Mouse (Mus musculus): ENCODE measurements around the gene Mill1. TPM values are rescaled to one million over a fixed set of nuclear protein-coding genes. Genes with fewer than 3 reads are reported as not detected.
"Not testable (repeated sequence)": the region's sequence is repeated elsewhere in the genome, so short reads cannot be mapped to it uniquely, and the experiment has no call there.

Mill1 gene
- polyA plus RNA-seq (2011; ENCODE audit: insufficient read depth, insufficient read length, low read depth, missing spikeins), result not detected in 2 replicates

- Histone ChIP-seq H3K9me3 (replicated peaks; ENCODE audit: control insufficient read depth, insufficient read depth, low read length, poor library complexity, severe bottlenecking) (no peaks in the 10 kb centered on the region), H3K9ac (ENCODE audit: low read depth, poor library complexity, severe bottlenecking) (no peak within 1 kb of the TSS), H3K4me3 (ENCODE audit: low read depth, low read length) (no peak within 1 kb of the TSS), H3K27ac (ENCODE audit: insufficient read depth, low read length) (no peak within 1 kb of the TSS), H3K27me3 (ENCODE audit: control insufficient read depth, insufficient read depth, low read length, poor library complexity, severe bottlenecking) (no peaks in the 10 kb centered on the region), H3K4me1 (ENCODE audit: control insufficient read depth, insufficient read depth, low read length) (no peaks in the 10 kb centered on the region), H3K36me3 (ENCODE audit: control insufficient read depth, insufficient read depth, low read length, poor library complexity, severe bottlenecking) (no peaks in the 10 kb centered on the region)
- TF ChIP-seq POLR2A (IDR thresholded peaks at IDR 0.05; ENCODE audit: insufficient read depth, low read length), result no peak
- no peak for TF ChIP-seq EP300 (IDR thresholded peaks at IDR 0.05; ENCODE audit: insufficient read depth, low read depth, low read length)
- no peak for TF ChIP-seq CTCF (IDR thresholded peaks at IDR 0.05; ENCODE audit: low read depth, low read length)
Observed at GRCm38 (mm10) chr7:18245047-18245446, at the start of gene Mill1. Mill1 (plus strand) TSS chr7:18245347.

- Histone ChIP-seq H3K36me3 (ENCODE audit: control insufficient read depth, insufficient read depth, low read length, poor library complexity, severe bottlenecking) (no peaks in the 10 kb centered on the region), H3K4me3 (ENCODE audit: low read depth, low read length) (no peak overlapping the region), H3K9ac (ENCODE audit: low read depth, poor library complexity, severe bottlenecking) (no peak overlapping the region), H3K27ac (ENCODE audit: insufficient read depth, low read length) (no peak overlapping the region), H3K27me3 (ENCODE audit: control insufficient read depth, insufficient read depth, low read length, poor library complexity, severe bottlenecking) (no peaks in the 10 kb centered on the region), H3K9me3 (replicated peaks; ENCODE audit: control insufficient read depth, insufficient read depth, low read length, poor library complexity, severe bottlenecking) (no peaks in the 10 kb centered on the region), H3K4me1 (ENCODE audit: control insufficient read depth, insufficient read depth, low read length) (no peaks in the 10 kb centered on the region)
- peak; percentile 14 for TF ChIP-seq CTCF (IDR thresholded peaks at IDR 0.05; ENCODE audit: low read depth, low read length)
- TF ChIP-seq EP300 (IDR thresholded peaks at IDR 0.05; ENCODE audit: insufficient read depth, low read depth, low read length), result no peak
- TF ChIP-seq POLR2A (IDR thresholded peaks at IDR 0.05; ENCODE audit: insufficient read depth, low read length), result no peak
Observed at GRCm38 (mm10) chr7:18210938-18211337, 34.2 kb upstream of the Mill1 start.

- Histone ChIP-seq H3K27ac (ENCODE audit: insufficient read depth, low read length) (no peak overlapping the region), H3K36me3 (ENCODE audit: control insufficient read depth, insufficient read depth, low read length, poor library complexity, severe bottlenecking) (no peaks in the 10 kb centered on the region), H3K4me1 (ENCODE audit: control insufficient read depth, insufficient read depth, low read length) (no peaks in the 10 kb centered on the region), H3K4me3 (ENCODE audit: low read depth, low read length) (no peak overlapping the region), H3K9me3 (replicated peaks; ENCODE audit: control insufficient read depth, insufficient read depth, low read length, poor library complexity, severe bottlenecking) (no peaks in the 10 kb centered on the region), H3K27me3 (ENCODE audit: control insufficient read depth, insufficient read depth, low read length, poor library complexity, severe bottlenecking) (no peaks in the 10 kb centered on the region), H3K9ac (ENCODE audit: low read depth, poor library complexity, severe bottlenecking) (no peak overlapping the region)
- TF ChIP-seq EP300 (IDR thresholded peaks at IDR 0.05; ENCODE audit: insufficient read depth, low read depth, low read length) (no peak), POLR2A (IDR thresholded peaks at IDR 0.05; ENCODE audit: insufficient read depth, low read length) (no peak), CTCF (IDR thresholded peaks at IDR 0.05; ENCODE audit: low read depth, low read length) (no peak)
Observed at GRCm38 (mm10) chr7:18214699-18215098, 30.4 kb upstream of the Mill1 start.

GRCm38 (mm10) chr7:18238561-18238960 is 6.6 kb upstream of the Mill1 start:
- Histone ChIP-seq H3K27ac (ENCODE audit: insufficient read depth, low read length) (no peak overlapping the region), H3K9me3 (replicated peaks; ENCODE audit: control insufficient read depth, insufficient read depth, low read length, poor library complexity, severe bottlenecking) (no peaks in the 10 kb centered on the region), H3K9ac (ENCODE audit: low read depth, poor library complexity, severe bottlenecking) (no peak overlapping the region), H3K4me3 (ENCODE audit: low read depth, low read length) (no peak overlapping the region), H3K36me3 (ENCODE audit: control insufficient read depth, insufficient read depth, low read length, poor library complexity, severe bottlenecking) (no peaks in the 10 kb centered on the region), H3K27me3 (ENCODE audit: control insufficient read depth, insufficient read depth, low read length, poor library complexity, severe bottlenecking) (no peaks in the 10 kb centered on the region; the same call in 1 of the 2 replicates), H3K4me1 (ENCODE audit: control insufficient read depth, insufficient read depth, low read length) (no peaks in the 10 kb centered on the region)
- no peak for TF ChIP-seq EP300 (IDR thresholded peaks at IDR 0.05; ENCODE audit: insufficient read depth, low read depth, low read length)
- TF ChIP-seq POLR2A (IDR thresholded peaks at IDR 0.05; ENCODE audit: insufficient read depth, low read length), result no peak
- TF ChIP-seq CTCF (IDR thresholded peaks at IDR 0.05; ENCODE audit: low read depth, low read length), result no peak

GRCm38 (mm10) chr7:18241217-18241616 is 3.9 kb upstream of the Mill1 start:
- H3K27ac ChIP-seq (ENCODE audit: insufficient read depth, low read length), result no peak overlapping the region
- H3K9ac ChIP-seq (ENCODE audit: low read depth, poor library complexity, severe bottlenecking), result no peak overlapping the region
- H3K27me3 ChIP-seq (ENCODE audit: control insufficient read depth, insufficient read depth, low read length, poor library complexity, severe bottlenecking), result no peaks in the 10 kb centered on the region; the same call in 1 of the 2 replicates
- no peak for TF ChIP-seq CTCF (IDR thresholded peaks at IDR 0.05; ENCODE audit: low read depth, low read length)
- no peak for TF ChIP-seq POLR2A (IDR thresholded peaks at IDR 0.05; ENCODE audit: insufficient read depth, low read length)
- TF ChIP-seq EP300 (IDR thresholded peaks at IDR 0.05; ENCODE audit: insufficient read depth, low read depth, low read length), result no peak
- no peak overlapping the region for H3K4me3 ChIP-seq (ENCODE audit: low read depth, low read length)
- no peaks in the 10 kb centered on the region for H3K36me3 ChIP-seq (ENCODE audit: control insufficient read depth, insufficient read depth, low read length, poor library complexity, severe bottlenecking)
- no peaks in the 10 kb centered on the region for H3K4me1 ChIP-seq (ENCODE audit: control insufficient read depth, insufficient read depth, low read length)
- no peaks in the 10 kb centered on the region for H3K9me3 ChIP-seq (replicated peaks; ENCODE audit: control insufficient read depth, insufficient read depth, low read length, poor library complexity, severe bottlenecking)

- not testable (repeated sequence) for H3K27me3 ChIP-seq (ENCODE audit: control insufficient read depth, insufficient read depth, low read length, poor library complexity, severe bottlenecking); H3K27ac ChIP-seq (ENCODE audit: insufficient read depth, low read length); H3K9me3 ChIP-seq (replicated peaks; ENCODE audit: control insufficient read depth, insufficient read depth, low read length, poor library complexity, severe bottlenecking); H3K4me3 ChIP-seq (ENCODE audit: low read depth, low read length); H3K4me1 ChIP-seq (ENCODE audit: control insufficient read depth, insufficient read depth, low read length); H3K9ac ChIP-seq (ENCODE audit: low read depth, poor library complexity, severe bottlenecking); H3K36me3 ChIP-seq (ENCODE audit: control insufficient read depth, insufficient read depth, low read length, poor library complexity, severe bottlenecking)
Observed at GRCm38 (mm10) chr7:18243959-18244573, 1.1 kb upstream of the Mill1 start.
